Mouse (Mus musculus) R1 (cell line): Measurements from ENCODE around the gene Vmn1r115.
"Not testable (repeated sequence)": the region's sequence is repeated elsewhere in the genome, so short reads cannot be mapped to it uniquely, and the experiment has no call there.

Experiments
- DNase-seq: peaks from one replicate; pipeline ENCODE4 v3.0.0-alpha.2; 2018; ENCODE audit warnings: low read depth, low spot score

Vmn1r115 gene

DNA sequence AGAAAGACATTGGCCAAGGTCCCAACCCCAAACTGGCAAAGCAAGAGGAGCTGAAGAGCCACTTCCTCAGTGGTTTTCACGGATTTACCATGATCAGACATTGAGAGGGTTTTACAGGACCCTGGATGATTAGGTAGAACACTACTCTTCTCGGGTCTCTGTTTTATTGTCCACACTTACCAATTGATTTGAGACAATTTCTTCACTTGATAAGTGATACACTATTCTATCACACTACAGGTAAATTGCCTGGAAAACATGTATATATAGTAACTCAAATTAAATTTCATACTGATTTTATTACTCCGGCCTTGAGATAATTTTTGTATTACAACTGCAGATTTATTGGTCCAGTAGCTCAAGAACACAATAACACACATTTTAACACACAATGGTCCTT, at the start of gene Vmn1r115:
Vmn1r115 (minus strand) TSS at position 101 of the 400 bp plus-strand sequence.
- DNase-seq = not testable (repeated sequence)

DNA sequence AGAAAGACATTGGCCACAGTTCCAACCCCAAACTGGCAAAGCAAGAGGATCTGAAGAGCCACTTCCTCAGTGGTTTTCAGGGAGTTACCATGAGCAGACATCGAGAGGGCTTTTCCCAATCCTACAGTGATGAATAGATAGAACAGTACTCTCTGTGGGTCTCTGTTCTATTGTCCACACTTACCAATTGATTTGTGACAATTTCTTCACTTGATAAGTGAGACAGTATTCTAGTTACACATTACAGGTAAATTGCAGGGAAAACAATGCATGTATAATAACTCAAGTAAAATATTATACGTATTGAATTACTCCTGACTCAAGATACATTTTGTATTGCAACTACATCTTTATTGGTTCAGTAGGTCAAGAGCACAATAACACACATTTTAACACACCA, 39.2 kb upstream of the Vmn1r115 start, which contains the start of gene Vmn1r117:
Vmn1r117 (minus strand) TSS at position 101 of the 400 bp plus-strand sequence.
- DNase-seq = not testable (repeated sequence)

DNA sequence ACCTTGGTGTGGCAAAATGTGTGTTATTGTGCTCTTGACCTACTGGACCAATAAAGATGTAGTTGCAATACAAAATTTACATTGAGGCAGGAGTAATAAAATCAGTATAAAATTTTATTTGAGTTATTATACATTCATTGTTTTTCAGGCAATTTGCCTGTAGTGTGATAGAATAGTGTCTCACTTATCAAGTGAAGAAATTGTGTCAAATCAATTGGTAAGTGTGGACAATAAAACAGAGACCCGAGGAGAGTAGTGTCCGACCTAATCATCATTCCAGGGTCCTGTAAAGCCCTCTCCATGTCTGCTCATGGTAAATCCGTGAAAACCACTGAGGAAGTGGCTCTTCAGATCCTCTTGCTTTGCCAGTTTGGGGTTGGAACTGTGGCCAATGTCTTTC, 27.2 kb upstream of the Vmn1r115 start, which contains the start of gene Vmn1r116:
Vmn1r116 (plus strand) TSS at position 301 of the 400 bp plus-strand sequence.
- not testable (repeated sequence) for DNase-seq

DNA sequence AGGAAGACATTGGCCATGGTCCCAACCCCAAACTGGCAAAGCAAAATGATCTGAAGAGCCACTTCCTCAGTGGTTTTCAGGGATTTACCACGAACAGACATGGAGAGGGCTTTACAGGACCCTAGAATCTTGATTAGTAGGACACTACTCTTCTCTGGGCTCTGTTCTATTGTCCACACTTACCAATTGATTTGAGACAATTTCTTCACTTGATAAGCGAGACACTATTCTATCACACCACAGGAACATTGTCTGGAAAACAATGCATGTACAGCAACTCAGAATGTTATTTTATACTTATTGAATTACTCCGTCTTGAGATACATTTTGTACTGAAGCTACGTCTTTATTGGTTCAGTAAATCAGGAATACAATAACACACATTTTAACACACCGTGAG, 32.7 kb downstream of the Vmn1r115 start, which contains the start of gene Vmn1r114:
Vmn1r114 (minus strand) TSS at position 101 of the 400 bp plus-strand sequence.
- DNase-seq = not testable (repeated sequence)
